Mouse (Mus musculus) v-Abl transformed pro-B cells (cell line): ENCODE measurements at regions not wholly inside any gene's neighbourhood (a gene's known extent, or its start where the extent isn't known, plus 50 kb on each side); places are given as distances from the start of the nearest gene placed in this dataset.

ENCODE experiments used
- in situ Hi-C, 2 experiments: fragments of 400-800 bp; cut with MboI; formaldehyde crosslinking; loops; one replicate each; pipeline ENCODE4 v1.15.1; 2025; ENCODE audit not compliant: unreplicated experiment in 2 of 2

DNA sequence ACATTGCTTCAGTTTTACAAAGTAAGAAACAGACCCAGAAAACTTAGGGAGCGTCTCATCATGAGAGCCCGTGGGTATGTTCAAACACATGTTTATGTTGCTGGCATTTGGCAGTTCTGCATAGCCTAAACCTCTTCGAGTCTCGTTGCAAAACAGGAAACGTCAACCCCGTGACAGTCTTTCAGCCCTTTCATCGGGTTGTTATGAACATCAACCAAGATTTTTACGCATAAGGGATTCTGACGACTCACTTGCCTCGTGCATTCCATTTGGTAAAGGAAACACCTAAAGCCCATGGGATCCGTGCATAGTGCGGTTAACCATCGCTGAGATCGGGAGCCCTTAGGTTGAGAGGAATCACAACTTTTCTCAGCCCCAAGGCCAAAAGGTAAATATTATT is 115.7 kb downstream of the Gpam start:
- in situ Hi-C loops: no loop called here

DNA sequence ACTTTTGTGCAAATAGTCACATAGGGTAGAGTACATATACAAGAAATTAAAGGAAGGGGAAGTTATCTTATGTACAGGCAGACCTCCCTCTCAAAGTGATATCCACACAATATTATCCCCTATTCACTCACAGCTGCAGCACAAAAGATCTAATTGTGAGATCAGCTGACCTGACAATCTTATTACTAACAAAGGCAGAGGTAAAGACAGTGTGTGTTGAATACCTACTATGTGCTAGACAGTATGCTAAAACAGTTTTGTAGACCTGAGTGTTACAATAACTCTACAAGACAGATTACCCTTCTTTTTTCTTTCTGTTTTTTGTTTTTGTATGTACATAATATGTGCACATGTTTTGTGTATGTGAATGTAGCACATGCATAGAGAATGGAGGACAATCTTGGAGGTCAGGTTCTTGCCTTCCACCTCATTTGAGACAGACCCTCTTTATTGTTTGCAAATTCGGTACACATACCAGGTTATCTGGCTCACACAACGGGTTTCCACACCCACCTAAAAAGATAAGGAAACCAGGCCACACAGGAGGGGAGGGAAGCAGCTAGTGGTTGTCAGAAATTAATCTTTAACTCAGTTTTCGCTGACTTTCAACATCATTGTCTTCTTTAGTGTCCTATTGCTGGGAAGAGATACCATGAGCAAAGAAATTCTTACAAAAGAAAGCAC is 118.4 kb downstream of the Gpam start:
- in situ Hi-C loops: no loop called here

DNA sequence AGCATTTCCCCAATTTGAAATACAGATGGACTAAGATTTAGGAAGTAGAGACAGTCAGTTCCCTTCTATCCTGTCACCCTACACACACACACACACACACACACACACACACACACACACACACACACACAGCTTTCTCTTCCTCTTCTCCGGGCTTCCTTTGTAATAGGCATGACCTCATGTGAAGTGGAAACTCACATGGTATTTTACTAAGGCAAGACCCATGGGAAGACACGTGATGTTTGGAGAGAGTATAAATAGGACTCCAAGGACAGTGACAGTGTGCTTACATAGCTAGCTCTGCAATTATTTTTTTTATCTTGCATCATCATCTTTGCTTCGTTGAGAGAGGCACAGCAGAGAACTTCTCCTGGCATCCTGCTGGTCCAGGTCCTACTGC is 137.1 kb downstream of the Gpam start:
- in situ Hi-C loops: no loop called here

DNA sequence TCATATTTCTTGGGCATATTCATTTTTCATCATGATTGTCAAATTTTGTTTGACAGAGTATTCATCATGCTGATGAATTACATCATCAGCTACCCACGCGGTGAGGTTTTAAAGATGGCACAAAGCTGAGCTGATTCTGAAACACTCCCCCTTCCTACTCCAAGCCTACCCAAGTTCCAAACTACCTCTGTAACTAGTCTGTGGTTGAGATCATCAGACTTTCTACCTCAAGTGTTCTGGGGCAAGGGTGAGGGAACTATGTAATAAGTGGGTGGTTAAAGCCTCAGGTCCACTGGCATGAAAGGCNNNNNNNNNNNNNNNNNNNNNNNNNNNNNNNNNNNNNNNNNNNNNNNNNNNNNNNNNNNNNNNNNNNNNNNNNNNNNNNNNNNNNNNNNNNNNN is 142.5 kb downstream of the Gpam start:
- in situ Hi-C loops: no loop called here

DNA sequence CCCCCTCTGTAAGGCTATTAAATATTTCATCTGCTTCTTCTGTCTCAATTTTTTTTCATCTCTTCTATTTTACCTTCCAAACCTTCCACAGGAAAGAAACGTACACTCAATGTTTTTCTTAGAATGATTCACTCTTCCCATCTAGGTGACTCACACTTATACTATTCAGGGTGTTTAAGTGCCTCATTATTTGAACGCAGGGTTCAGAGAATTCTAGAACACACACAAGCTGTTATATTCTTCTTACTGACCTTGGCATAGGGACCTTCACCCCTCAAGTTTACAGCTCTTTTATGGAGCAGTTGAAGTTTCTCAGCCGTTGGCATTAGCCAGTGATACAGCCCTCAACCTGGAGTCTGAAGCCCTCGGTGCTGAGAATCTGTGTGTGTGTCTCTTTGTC is 144.2 kb downstream of the Gpam start:
- in situ Hi-C loops: no loop called here

DNA sequence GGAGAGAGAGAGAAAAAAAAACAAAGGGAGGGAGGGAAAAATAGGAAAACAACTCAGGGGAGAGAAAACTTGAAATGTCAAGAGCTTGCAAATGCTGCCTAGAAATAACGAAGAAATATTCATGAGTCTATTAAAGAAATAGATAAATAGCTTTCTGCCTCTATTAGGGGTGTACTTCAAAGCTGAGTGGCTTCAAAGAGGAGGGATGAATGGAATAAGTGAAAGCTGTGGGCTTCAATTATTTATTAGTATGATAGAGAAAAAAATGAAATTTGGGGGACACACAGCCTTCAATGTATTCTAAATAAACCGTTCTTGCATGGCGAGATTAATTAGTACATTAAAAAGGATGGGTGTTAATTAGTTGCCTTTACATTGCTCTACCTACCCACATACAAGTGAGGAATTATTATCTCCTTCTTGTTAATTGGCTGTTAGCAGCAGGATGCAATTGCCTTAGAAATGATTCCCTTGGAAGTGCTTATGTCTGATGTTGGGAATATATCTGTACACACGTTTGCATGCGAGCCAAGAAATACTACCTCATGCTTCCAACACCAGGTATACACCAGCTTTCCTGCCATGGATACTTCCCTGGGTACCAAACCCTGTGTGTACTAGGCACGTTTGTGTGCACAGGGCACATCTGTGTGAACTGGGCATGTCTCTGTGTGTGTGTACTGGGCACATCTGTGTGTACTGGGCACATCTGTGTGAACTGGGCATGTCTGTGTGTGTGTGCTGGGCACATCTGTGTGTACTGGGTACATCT is 155.4 kb downstream of the Gpam start:
- in situ Hi-C loops: no loop called here

DNA sequence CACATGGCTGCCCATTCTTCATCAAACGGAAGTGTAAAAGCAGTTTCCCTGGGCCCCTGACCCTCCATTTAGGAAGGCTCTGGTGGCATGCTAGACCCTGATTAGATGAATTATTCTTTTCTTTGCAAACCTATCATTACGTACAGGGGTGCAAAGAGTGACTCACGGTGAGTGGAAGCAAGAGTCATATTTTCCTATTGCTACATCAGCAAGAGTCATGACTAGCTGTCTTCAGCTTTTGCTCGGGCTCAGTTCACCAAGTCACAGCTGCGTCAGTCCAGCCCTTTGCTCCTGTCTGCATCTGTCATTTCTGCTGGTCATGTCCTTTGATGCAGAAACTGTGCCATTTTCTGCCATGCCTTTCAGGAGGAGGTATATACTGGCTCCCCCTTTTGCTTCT is 168.7 kb downstream of the Gpam start:
- in situ Hi-C loops: no loop called here

DNA sequence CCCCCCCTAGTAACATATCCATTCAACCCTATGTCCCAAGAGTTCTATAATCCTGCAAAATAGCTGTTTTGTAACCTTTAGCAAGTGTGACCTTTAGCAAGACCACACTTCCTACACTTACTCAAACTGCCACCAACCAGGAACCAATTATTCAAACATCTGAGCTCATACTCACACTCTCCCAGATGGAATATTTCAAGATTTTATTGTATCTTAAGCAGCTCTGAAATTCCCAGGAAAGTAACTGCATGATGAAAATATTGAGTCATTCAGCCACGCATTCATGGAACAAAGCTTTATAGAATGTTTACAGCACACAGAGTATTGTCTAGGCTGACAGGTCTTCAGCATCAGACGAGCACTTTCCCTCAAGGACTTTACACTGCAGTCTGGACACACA is 171.9 kb downstream of the Gpam start:
- in situ Hi-C loops: no loop called here

DNA sequence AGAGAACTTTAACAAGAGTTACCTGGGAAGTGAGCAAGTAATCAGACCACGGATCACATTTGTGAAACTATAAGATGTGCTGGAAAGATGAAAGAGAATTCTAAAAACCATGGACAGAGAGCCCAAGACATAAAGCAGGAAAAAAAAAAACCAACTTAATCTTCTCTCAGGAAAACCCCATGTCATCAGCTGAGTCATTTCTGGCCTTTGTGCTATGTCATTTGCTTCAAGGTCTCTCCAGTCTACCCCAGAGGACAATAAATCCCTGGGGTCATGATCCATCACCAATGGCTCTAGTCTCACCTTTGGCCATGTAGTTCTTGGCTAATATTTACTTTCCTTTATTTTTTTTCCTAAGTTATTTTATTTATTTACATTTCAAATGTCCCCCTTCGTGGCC is 174.5 kb downstream of the Gpam start:
- in situ Hi-C loops: no loop called here

DNA sequence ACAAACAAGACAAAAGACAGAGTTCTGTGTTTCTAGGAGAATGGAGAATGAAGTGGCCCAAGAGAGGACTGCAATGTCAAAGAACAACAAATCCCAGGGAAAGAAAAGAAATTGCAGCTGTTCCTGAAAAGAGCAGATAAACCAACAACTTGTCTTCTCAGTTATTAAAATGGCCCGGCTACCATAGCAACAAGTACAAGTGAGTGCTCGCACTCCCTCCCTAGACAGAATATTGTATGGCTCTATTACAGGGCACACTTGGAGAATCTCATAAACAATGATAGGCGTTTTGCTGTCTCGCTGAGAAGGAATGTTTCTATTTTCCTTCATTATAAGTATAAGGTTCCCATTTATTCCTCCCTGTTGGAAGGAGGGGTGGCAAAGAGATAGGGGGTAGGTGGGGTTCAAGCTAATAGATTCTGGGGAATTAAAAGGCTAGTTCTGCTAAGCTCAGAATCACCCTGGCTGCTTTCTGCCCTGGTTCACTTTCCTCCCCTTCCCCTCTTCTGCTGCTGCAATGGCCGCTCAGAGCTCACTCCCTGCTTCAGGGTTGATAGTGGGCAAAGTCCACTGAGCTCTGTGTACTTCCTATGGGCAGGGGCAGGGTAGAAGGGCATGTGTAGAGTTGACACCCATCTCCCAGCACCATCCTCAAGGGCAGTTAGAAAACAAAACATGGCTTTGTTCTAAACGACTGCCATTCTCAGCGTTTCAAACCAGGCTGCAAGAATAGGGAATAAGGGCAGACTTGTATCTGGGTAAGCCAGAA is 178.5 kb downstream of the Gpam start:
- in situ Hi-C loops: no loop called here

DNA sequence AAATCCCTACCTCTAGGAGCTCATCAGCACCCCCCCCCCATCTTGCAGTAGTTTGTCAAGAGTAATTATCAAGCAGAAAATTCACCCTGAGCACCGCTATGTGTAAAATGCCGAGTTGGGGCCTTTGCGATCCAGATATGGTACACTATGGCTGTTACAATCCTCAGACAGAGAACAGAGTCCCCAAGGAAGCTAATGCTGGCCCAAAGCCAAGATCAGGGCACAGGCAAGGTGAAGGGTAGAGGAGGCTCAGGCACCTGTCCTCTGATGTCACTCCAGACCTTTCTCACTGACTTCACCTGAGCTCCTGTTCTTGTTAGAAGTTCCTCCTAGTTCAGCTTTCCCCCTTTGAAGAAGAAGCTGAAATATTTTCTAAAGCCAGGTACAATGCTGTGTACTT is 179.5 kb downstream of the Gpam start:
- in situ Hi-C loops: no loop called here

DNA sequence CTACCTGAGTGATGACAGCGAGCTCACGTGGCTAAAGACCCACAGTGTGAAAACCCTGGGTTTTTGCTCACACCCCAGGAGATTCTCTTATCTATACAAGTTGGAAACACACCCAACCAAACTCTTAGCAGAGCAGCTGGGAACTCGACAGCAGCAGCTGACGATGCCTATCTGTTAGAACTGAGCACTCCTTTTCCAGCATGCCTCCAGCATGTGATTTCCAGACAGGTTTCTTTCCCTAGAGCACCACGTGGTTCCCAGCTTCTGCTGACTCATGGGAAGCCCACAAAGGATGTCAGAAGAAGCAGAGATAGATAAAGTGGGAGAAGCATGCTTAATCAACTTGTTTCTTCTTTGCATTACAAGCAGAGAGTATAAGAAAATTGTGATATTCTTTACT is 194.5 kb downstream of the Gpam start:
- in situ Hi-C loops: no loop called here

DNA sequence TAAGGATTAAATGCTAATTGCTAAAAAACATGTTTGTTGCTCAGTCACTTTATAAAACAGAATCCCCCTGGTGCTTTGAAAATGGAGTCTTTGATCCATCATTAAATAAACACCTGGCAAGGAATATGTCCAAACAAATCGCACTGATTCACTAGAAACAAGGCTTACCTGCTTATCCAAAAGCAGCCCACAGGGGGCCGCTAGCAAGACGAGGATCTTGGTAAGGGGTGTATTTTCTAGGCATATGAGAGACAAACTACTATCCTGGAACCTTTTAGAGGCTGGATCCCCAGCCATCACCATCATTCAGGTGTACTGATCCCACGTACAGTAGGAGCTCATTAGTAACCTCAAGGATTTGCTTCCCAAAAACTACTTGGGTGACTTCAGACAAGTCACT is 201.2 kb downstream of the Gpam start:
- in situ Hi-C loops: no loop called here

DNA sequence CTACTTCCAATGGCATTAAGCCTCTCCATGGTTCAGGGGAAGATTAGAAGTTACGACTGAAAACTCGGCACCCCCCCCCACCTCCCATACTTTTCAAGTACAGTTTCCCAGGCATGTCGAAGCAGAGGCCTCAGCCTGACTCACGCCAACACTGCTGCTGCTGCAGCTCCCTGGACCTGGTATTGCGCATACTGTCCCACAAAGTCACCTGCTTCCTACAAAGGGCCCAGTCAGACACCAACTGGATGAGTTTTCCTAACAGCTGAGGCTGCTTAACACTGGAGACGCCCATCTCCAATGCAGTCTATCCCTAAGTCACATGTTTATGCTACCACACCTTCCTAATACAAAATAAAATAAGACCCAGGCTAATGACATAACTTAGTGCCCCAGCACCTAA is 207.4 kb downstream of the Gpam start:
- in situ Hi-C loops: no loop called here

DNA sequence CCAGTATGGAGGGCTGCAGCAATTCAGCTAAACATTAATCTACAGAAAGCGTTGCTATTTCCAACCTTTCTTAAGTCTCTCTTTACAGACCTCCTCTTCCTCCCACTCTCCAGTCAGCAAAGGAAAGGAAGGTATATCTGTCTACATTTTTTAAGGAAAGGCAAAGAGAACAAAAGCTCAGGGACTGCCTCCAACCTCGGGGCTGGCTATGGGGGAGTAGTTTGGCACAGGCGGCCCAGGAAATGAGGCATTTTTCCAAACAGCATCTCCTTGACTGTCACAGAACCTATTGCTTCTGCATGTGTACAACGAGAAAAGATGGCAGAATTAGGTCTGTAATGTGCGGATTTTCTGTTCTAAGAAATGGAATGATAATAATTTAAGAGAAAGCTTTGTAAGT is 233.4 kb downstream of the Gpam start:
- in situ Hi-C loops: no loop called here

DNA sequence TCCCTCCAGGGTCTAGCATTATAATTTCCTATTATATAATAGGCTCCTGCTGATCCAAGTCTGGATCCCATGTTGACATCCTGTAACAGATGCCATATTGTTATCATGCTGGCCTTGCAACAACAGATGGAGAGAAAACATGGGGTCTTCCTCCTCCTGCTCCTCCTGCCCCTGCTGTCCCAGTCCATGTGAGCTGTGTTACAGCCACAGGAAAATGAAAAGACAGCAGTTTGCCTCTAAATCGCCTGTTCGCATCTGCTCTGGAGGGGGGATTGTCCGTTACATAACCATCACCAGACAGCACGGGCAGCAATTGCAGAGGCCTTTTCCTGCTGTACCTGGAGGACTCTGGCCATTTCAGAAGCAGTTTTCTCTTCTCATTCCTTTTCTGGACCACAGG is 260.0 kb downstream of the Gpam start:
- in situ Hi-C loops: no loop called here

DNA sequence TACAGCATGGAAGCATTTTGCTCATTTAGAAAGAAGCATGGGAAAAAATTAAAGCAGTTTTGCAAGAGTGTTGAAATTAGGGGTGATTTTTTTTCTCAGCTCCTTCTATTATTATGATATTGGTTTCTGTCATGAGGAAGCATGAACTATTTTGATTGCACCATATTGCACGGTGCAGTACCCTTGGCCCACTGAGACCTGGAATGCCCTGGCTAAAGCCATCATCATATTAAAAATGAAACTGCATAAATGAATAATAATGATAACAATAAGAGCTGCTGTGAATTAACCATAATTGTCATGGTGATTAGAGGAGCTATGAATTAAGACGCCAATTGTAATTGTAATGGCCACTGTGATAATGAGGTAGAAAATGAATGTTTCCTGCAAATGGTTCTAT is 271.8 kb downstream of the Gpam start:
- in situ Hi-C loops: no loop called here

DNA sequence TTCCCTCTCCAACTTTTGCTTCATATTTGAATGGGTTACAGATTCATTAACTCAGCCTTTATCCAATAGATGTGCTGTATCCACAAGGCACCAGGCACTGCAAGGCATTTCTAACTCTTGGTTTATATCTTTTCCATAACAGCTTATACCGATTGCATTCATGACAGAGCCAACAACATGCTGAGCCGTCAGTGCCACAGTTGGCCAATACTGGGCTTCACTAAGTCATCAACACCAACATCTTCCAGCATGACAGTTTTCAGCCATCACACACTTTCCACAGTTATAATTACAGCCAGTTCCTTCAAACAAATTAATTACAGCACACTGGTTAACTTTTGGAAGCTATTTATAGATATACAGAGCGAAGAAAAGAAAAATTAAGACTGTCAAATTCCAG is 288.8 kb downstream of the Gpam start:
- in situ Hi-C loops: no loop called here

DNA sequence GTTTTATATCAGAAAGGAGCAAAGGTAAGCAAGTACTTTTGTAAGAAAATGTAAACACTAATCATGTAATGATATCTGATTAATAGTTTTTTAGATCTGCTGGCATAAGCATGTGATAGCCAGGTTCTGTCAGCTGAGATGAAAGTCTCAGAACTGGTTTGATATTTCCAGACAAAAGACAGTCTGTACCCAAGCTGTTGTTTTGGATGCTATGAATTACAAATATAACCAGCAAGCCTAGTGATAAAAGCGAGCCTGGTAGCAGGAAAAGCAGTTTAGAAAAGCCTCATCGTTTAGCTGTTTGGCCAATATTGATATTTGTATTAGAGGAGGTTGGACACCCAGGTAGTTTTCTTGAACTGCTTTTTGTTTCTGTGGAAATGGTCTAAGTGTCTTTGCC is 290.6 kb downstream of the Gpam start:
- in situ Hi-C loops: no loop called here

DNA sequence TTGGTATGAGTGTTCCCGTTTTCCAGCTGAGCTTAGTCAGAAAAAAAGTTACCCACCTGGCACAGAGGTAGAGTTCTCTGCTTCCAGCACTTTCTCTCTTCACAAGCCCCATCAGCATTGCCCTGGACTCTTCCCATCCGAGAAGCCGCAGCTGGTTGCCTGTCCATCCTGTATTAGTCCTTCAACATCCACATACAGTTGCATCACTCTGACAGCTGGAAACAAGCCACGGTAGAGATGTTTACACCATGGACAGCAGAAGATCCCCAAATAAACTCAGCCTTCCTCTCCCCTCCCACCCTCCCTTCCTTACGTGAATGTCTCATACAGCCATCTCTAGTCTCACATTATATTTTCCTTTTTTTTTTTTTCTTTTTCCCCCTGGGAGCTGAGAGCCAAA is 304.9 kb downstream of the Gpam start:
- in situ Hi-C loops: no loop called here

DNA sequence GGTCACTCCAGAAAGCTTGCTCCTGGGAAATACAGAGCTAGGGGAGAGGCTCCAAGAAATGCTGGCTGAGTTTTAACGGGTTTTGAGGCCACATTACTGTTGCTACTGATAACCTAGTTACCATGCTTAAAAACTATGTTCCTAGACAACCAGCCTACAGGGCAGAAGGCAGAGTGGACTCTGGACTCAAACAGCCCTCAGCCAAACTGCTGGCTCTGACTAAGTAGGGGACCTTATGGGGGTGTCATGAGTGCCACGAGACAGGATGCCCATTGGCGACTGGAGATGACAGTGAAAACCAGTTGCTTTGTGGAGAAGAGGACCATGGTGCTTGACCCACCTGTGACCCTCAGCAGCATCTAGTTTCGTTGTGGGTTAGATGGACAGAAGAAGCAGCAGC is 306.5 kb downstream of the Gpam start:
- in situ Hi-C loops: no loop called here
